Mouse (Mus musculus) liver, adult 2 months (tissue): ENCODE data around the gene Yae1d1. TPM values are rescaled to one million over a fixed set of nuclear protein-coding genes. Genes with fewer than 3 reads are reported as not detected.

Experiments used
- DNase-seq: peaks from one replicate; pipeline ENCODE4 v3.0.0-alpha.2; 2011; ENCODE audit warnings: low read depth, low spot score; ENCODE audit errors: extremely low read depth
- H3K27ac ChIP-seq: fragments of 200-500 bp; replicated peaks from 2 replicates; pipeline ENCODE4 v1.5.1; 2012; ENCODE audit warnings: low read depth, mild to moderate bottlenecking, control low read depth, inconsistent platforms, low read length; ENCODE audit not compliant: insufficient read depth
- H3K27me3 ChIP-seq: fragments of 200-500 bp; 2 replicates; pipeline ENCODE4 v1.6.1; 2012; ENCODE audit warnings: mild to moderate bottlenecking, moderate library complexity, low read length, inconsistent platforms; ENCODE audit not compliant: control insufficient read depth, insufficient read depth
- H3K36me3 ChIP-seq: fragments of 200-500 bp; 2 replicates; pipeline ENCODE4 v1.6.1; 2012; ENCODE audit warnings: low read length, inconsistent platforms; ENCODE audit not compliant: control insufficient read depth, insufficient read depth
- H3K4me1 ChIP-seq: fragments of 200-500 bp; 2 replicates; pipeline ENCODE4 v1.6.1; 2011; ENCODE audit warnings: low read length; ENCODE audit not compliant: control insufficient read depth, insufficient read depth
- H3K4me3 ChIP-seq: fragments of 200-500 bp; 2 replicates; pipeline ENCODE4 v1.5.1; 2011; ENCODE audit warnings: low read depth, mild to moderate bottlenecking, control low read depth, low read length, moderate library complexity; ENCODE audit not compliant: insufficient read depth
- H3K79me2 ChIP-seq: fragments of 200-500 bp; 2 replicates; pipeline ENCODE4 v1.6.1; 2012; ENCODE audit warnings: inconsistent platforms, mild to moderate bottlenecking, low read length, moderate library complexity; ENCODE audit not compliant: control insufficient read depth, insufficient read depth
- H3K9ac ChIP-seq: fragments of 200-500 bp; 2 replicates; pipeline ENCODE4 v1.6.1; 2012; ENCODE audit warnings: low read depth, mild to moderate bottlenecking, control low read depth, inconsistent platforms, low read length
- CTCF ChIP-seq: fragments of 200-500 bp; IDR thresholded peaks from 2 replicates; pipeline ENCODE4 v1.5.1; 2011; ENCODE audit warnings: low read depth, low read length, control low read depth
- POLR2A ChIP-seq: fragments of 200-500 bp; IDR thresholded peaks from 2 replicates; pipeline ENCODE4 v1.6.1; 2011; ENCODE audit warnings: low read length, control low read depth; ENCODE audit not compliant: insufficient read depth; ENCODE audit errors: extremely low read depth
- WGBS: fragments of 180-500 bp; shearing (Covaris S2); methylation state at CpG from one replicate; pipeline ENCODE4 v1.1.7; 2018; 5-methylcytosine and 5-hydroxymethylcytosine counted together
- polyA plus RNA-seq: library from polyadenylated mRNA; depleted of rRNA; stranded (reverse); fragments of >200 nt; gene quantifications from 2 replicates; pipeline ENCODE4 v1.2.3, GENCODE M21; 2012; rRNA removed
- total RNA-seq: library from RNA; depleted of rRNA; stranded (reverse); fragments of >200 nt; gene quantifications from 2 replicates; pipeline ENCODE4 v1.2.3, GENCODE M21; 2014; rRNA removed

Yae1d1 gene
- 16.3 and 18.4 TPM in 2 replicates for total RNA-seq
- polyA plus RNA-seq: 7.5 and 11.0 TPM in 2 replicates

DNA sequence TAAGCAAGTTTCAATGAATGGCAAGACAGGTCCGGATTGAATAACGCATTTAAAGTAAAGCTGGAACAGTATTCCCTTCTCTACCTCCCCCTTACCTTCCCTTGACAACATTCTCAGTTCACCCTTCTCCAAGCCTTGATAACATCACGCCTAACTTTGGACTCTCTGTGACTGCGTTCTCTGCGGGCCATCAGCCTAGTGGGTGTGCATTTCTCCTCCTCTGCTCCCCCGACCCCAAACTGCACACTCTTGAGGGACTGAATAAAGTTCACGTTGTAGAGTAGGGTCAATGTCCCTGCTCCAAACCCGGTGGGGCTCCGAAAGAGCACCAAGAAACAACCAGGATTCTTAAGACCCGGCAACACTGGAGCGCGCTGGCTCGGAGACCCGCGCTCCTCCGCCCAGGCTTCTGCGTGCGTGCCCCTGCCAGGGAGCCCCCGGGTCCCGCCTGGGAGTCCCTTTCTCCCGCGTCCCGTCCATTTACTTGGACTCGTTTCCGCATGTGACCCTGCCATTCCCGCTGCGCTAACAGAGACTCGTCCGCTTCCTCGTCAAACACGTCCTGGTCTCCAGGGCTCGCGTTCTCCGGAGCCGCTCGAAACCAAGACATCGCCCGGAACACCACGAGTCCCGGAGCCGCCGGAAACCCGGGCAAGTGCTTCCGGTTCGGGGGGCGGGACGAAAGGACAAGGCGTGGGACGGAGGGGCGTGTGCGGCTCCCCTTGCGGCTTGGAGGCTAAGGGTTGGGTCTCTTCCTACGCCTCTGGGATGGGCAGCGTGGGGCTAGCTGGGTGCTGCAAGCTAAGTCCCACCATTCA is at the start of gene Yae1d1:
TSS of gene Yae1d1 (minus strand) at position 653 of the 818 bp plus-strand sequence.
- peaks cover 4% of the 10 kb centered on the region; the same call in 1 of the 2 replicates for H3K4me1 ChIP-seq
- peak; percentile 62 for DNase-seq
- peak; percentile 57 for TF ChIP-seq CTCF
- TF ChIP-seq POLR2A: 0 out of 2 replicates have a peak, but pooled peaks have one; percentile 11
- H3K27ac ChIP-seq: peak within 1 kb of the TSS; percentile 65
- peak within 1 kb of the TSS; percentile 91 for H3K4me3 ChIP-seq
- WGBS: under 1% methylated on average over 54 of the region's 54 CpGs
- H3K27me3 ChIP-seq: no peaks in the 10 kb centered on the region
- H3K79me2 ChIP-seq: no peaks in the 10 kb centered on the region; the same call in 1 of the 2 replicates
- peak within 1 kb of the TSS; percentile 88 for H3K9ac ChIP-seq
- peaks cover 6% of the 10 kb centered on the region; the same call in 1 of the 2 replicates for H3K36me3 ChIP-seq

DNA sequence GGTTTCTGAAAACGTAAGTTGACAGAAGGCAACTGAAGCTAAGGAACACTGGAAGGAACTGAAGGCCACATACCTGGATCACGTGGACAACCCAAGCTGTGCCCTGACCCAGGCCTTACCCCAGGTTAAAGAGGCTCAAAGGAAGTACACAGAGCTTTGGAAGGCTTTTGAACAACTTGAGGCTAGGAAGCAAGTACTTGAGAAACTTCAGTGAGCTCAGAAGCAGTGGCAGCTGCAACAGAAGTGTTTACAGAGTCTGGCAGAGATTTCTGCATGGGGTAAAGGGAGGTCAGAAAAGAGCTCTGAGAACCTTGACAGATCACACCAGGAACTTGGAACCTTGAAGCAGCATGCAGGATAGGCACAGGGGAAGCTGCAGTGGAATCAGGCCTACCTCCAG is 45.7 kb upstream of the Yae1d1 start:
- Histone ChIP-seq H3K27ac (no peak overlapping the region), H3K27me3 (no peaks in the 10 kb centered on the region), H3K9ac (no peak overlapping the region), H3K4me3 (no peak overlapping the region), H3K36me3 (no peaks in the 10 kb centered on the region), H3K79me2 (no peaks in the 10 kb centered on the region), H3K4me1 (no peaks in the 10 kb centered on the region)
- TF ChIP-seq CTCF (no peak), POLR2A (no peak)
- no peak for DNase-seq
- WGBS: 62% methylated on average over 2 of the region's 2 CpGs

DNA sequence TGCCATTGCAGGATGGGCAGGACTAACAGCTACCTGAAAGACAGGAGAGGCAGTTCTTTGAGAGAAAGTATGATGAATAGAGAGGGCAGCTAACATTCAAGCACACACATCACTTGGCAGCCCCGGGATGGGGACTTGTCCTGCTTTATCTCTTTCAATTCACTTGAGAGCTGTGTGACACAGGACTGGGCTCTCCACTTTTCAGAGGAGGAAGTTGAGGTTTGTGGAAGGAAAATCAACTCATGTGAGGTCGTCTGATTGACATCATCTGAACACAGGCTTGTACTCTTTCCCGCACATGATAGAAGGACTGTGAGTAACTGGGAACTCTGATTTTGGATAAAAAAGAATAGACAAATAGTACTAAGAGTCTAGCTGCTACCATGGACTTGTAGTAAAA is 23.5 kb upstream of the Yae1d1 start:
- Histone ChIP-seq H3K36me3 (no peaks in the 10 kb centered on the region), H3K4me1 (no peaks in the 10 kb centered on the region), H3K9ac (no peak overlapping the region), H3K79me2 (no peaks in the 10 kb centered on the region), H3K4me3 (no peak overlapping the region), H3K27me3 (no peaks in the 10 kb centered on the region), H3K27ac (no peak overlapping the region)
- TF ChIP-seq POLR2A (no peak), CTCF (no peak)
- DNase-seq: no peak
- WGBS: 64% methylated on average over 3 of the region's 3 CpGs

DNA sequence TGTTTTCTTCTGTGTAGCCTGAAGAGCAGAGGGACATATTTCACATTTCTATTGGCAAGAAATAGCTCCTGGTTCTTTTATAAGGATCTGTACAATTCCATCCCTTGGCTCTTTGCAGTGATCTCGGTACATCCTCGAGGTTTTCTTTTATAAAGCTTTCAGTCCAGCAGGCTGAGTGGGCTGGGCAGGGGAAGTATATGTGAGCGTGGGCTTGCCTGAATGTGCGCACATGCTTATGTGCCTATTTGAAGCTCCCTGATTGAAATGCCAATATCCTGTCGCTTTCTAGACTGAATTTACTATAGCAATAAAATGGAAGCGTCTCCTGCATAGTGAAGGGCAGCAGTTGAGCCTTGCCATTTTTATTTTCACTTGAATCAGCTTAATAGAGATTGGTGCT is 20.1 kb upstream of the Yae1d1 start:
- WGBS: 80% methylated on average over 6 of the region's 6 CpGs
- no peak for DNase-seq
- Histone ChIP-seq H3K36me3 (no peaks in the 10 kb centered on the region), H3K27ac (no peak overlapping the region), H3K79me2 (no peaks in the 10 kb centered on the region), H3K9ac (no peak overlapping the region), H3K27me3 (no peaks in the 10 kb centered on the region), H3K4me1 (no peaks in the 10 kb centered on the region), H3K4me3 (no peak overlapping the region)
- TF ChIP-seq CTCF (no peak), POLR2A (no peak)

DNA sequence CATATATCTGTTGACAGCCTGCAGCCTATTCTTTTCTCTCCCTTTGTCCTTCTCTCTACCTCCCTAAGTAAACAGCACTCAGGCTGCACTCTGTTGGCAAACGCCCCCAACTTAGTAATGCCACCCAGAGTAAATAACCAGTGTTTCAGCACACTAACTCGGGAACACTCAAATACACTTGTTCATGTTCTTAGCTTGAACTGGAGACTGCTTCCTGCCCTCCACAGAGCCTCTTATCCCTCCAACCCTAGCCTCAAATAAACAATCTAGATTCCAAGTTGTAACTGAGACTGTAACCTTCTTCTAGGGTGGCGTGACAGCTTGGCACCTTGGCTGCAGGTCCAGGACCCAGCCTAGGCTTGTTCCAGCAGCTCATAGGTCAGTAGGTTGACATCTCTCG is 17.9 kb upstream of the Yae1d1 start:
- Histone ChIP-seq H3K27me3 (no peaks in the 10 kb centered on the region), H3K4me3 (no peak overlapping the region), H3K4me1 (no peaks in the 10 kb centered on the region), H3K9ac (no peak overlapping the region), H3K27ac (no peak overlapping the region), H3K36me3 (no peaks in the 10 kb centered on the region), H3K79me2 (no peaks in the 10 kb centered on the region)
- no peak for DNase-seq
- WGBS: 49% methylated on average over 4 of the region's 4 CpGs
- TF ChIP-seq CTCF: no peak
- TF ChIP-seq POLR2A: no peak

DNA sequence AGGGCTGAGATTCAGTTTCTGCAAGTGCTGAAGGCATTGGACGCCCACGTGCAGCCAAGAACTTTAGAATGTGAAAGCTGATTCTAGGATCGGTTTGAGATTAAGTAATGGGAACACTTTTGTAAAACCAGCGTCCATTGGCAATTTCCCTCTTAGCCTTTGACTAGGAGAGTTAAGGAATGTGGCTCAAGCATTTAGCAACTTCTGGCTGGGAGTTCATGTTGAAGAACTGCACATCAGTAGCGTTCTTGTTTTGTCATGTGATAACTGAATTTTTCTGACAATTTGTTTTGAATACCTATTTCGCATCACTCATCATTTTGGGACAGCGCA is 332 bp upstream of the Yae1d1 start:
- no peak for TF ChIP-seq POLR2A
- TF ChIP-seq CTCF: no peak
- H3K27me3 ChIP-seq: no peaks in the 10 kb centered on the region
- H3K79me2 ChIP-seq: no peaks in the 10 kb centered on the region; the same call in 1 of the 2 replicates
- no peak for DNase-seq
- WGBS: 35% methylated on average over 7 of the region's 7 CpGs
- peaks cover 4% of the 10 kb centered on the region; the same call in 1 of the 2 replicates for H3K4me1 ChIP-seq
- peak overlapping the region; percentile 25 for H3K9ac ChIP-seq
- H3K27ac ChIP-seq: no peak overlapping the region; the same call in 1 of the 2 replicates
- peak overlapping the region; percentile 91 for H3K4me3 ChIP-seq
- peaks cover 6% of the 10 kb centered on the region; the same call in 1 of the 2 replicates for H3K36me3 ChIP-seq
